Mouse (Mus musculus) bone marrow macrophage, adult 2 months (primary cell): ENCODE measurements around the gene Baiap2l2. TPM values are rescaled to one million over a fixed set of nuclear protein-coding genes. Genes with fewer than 3 reads are reported as not detected.
"Not testable (repeated sequence)": the region's sequence is repeated elsewhere in the genome, so short reads cannot be mapped to it uniquely, and the experiment has no call there.

Source experiments
- H3K27ac ChIP-seq: 2 replicates; pipeline ENCODE4 v1.5.1; 2012; ENCODE audit warnings: low read depth, low read length; ENCODE audit not compliant: insufficient read depth
- H3K4me1 ChIP-seq: 2 replicates; pipeline ENCODE4 v1.6.1; 2012; ENCODE audit warnings: low read length; ENCODE audit not compliant: control insufficient read depth, insufficient read depth
- H3K4me3 ChIP-seq: 2 replicates; pipeline ENCODE4 v1.5.1; 2012; ENCODE audit warnings: mild to moderate bottlenecking, low read length, moderate library complexity; ENCODE audit not compliant: insufficient read depth
- CTCF ChIP-seq: IDR thresholded peaks from 2 replicates; pipeline ENCODE4 v1.5.1; 2012; ENCODE audit warnings: low read depth, mild to moderate bottlenecking, low read length, moderate library complexity
- POLR2A ChIP-seq: IDR thresholded peaks from 2 replicates; pipeline ENCODE4 v1.6.1; 2012; ENCODE audit warnings: mild to moderate bottlenecking, low read depth, low read length, borderline replicate concordance
- polyA plus RNA-seq: library from polyadenylated mRNA; stranded (reverse); fragments of >200 nt; gene quantifications from 2 replicates; pipeline ENCODE4 v1.2.4, GENCODE M21; 2012; ENCODE audit not compliant: missing spikeins, insufficient read depth, insufficient read length

The Baiap2l2 gene
- polyA plus RNA-seq, 1 experiment: not detected

DNA sequence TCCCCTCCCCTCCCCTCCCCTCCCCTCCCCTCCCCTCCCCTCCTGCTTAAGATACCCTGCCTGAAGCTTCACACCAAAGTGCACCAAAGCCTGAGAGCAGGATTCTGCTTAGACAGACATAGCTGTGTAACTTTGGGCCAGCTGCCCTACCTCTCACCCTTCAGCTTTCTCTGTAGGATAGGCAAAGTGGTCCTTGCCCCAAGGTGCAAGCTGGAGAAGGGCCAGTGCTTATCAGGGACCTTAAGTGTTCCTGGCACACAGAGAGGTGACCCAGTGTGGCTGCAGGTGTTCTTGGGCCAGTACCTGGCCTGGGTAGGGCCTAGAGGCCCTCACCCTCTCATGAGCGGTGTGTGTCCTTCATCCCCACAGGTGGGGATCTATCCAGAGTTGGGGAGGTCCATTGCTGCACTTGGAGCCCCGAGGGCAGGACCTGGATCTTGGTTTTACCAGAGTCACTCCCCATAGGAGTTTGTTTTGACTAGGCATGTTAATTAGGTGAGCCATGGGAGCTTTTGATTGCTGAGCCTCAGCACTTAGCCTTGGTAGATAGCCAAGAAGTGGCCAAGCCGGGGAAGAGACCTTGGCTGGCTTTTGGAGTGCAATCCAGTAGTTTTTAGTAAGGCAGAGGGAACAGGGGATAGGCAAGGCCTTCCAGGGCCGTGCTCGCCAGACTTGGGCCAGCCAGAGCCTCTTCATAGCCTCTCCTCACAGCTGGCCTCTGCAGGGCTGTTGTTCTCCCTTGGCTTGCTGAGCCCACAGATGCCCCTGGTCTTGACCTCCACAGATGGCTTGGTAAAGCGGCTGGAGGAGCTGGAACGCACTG, 41.1 kb downstream of the Baiap2l2 start:
- H3K27ac ChIP-seq: peak overlapping the region; percentile 29; the same call in 1 of the 2 replicates

DNA sequence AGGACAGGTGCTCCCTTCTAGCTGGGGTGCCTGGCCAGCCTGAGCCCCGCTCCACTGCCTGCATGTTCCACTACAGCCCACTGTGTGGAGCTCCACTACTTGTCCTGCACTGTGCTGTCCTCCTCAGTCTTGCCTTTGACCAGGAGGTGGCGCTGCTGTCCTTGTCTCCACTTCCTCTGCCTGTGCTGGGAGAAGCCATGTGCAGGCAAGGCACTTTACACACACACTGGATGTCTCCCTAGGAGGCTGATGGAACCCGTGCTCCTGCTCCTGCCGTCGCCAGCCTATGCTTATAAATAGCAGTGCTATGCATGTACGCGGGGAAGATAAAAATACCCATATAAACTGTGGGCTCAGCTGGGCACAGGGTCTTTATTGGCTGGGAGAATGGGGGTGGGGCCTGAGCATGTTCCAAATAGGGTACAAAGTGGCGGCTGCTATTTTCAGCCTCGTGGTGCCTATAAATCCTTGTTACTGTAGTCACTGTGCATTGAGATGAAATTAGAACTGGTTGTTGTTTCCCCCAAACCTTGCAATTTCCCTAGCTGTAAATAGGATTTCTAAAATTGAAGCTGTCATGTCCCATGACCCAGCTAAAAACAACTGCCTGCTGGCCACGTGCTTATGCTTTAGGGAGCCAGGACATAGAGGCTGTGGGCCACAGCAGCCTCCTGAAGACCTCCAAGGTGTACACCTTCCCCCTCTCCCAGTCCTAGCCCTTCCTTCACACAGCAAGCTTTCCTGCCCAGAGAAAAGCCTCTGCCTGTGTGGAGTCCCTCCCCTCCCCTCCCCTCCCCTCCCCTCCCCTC, 41.9 kb downstream of the Baiap2l2 start:
- Histone ChIP-seq H3K4me1 (peaks cover 23% of the 10 kb centered on the region), H3K27ac (peak overlapping the region; percentile 78), H3K4me3 (no peak overlapping the region)
- peak; percentile 99 for TF ChIP-seq CTCF
- TF ChIP-seq POLR2A: no peak

More for the DNA sequence above, 41.1 kb downstream of the Baiap2l2 start:
- Histone ChIP-seq H3K4me3 (no peak overlapping the region), H3K4me1 (peaks cover 23% of the 10 kb centered on the region)
- TF ChIP-seq CTCF (no peak), POLR2A (no peak; the same call in 1 of the 2 replicates)

DNA sequence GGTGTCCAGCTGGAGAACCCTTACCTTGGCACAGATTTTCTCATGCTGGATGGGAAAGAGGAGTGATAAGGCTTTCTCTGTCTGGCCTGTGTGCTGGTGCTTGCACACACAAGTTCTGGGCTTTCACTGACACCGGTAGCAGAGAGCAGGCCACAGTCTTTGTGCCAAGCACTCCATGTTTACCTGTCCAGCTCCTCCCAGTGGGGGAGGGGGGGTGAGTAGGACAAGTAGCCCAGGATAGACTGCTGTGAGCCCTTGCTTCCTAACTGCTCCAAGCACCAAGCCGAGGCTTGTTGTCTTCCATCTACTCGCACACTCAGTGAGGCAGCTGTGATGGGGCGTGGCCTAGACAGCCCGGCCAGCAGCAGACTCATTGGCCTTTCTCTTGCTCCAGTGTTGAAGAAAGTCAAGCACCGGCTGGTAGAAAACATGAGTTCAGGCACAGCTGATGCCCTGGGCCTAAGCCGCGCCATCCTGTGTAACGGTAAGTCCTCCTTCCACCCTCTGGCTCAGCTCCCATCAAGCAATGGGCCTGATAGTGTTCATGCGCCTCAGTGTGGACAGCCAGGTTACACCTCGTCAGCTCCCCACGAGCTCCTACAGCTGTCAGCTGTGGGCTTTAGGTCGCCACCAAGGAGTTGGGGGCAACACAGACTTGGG, 42.6 kb downstream of the Baiap2l2 start:
- H3K4me3 ChIP-seq: no peak overlapping the region
- no peak for TF ChIP-seq CTCF
- TF ChIP-seq POLR2A: no peak
- H3K27ac ChIP-seq: peak overlapping the region; percentile 78
- H3K4me1 ChIP-seq: peaks cover 23% of the 10 kb centered on the region

DNA sequence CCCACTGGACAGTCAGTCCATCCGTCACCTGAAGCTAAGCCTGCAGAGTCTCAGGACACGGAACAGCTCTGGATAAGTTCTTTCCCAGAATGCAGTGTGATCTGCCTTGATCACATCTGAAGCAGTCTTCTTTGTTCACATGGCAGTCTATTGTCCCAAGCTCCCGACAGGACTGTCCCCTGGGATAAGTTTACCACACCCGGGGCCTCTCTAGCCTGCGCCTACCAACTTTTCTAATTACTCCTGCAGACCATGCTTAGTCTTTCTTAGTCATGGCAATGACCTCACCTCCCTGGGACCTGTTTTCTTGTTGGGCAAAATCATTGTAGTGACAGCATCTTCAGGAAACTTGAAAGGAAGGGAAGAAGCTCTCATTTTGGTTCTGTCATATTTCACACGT, 47.3 kb downstream of the Baiap2l2 start:
- Histone ChIP-seq H3K27ac (no peak overlapping the region), H3K4me1 (peaks cover 4% of the 10 kb centered on the region), H3K4me3 (no peak overlapping the region)
- no peak for TF ChIP-seq POLR2A

DNA sequence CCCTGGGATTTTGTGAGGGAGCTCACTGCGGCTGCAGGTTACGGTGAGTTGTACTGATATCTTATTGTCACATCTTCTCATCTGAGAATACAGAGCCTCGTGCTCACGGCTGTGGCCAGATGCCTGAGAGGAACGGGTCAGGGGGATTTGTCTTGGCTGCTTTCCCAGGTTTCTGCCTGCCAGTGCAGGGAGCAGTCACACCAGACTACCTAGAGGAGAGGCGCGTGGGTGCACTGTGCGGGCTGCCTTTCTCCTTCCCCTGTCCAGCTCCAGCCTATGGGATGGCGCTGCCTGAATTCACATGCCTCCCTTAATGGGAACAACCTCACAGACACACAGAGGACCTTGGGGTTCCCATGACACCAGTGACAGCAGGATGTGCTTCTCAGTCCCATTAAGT, 50.1 kb downstream of the Baiap2l2 start:
- Histone ChIP-seq H3K4me3 (no peak overlapping the region), H3K4me1 (peaks cover 3% of the 10 kb centered on the region), H3K27ac (no peak overlapping the region)
- TF ChIP-seq POLR2A (no peak), CTCF (no peak)

DNA sequence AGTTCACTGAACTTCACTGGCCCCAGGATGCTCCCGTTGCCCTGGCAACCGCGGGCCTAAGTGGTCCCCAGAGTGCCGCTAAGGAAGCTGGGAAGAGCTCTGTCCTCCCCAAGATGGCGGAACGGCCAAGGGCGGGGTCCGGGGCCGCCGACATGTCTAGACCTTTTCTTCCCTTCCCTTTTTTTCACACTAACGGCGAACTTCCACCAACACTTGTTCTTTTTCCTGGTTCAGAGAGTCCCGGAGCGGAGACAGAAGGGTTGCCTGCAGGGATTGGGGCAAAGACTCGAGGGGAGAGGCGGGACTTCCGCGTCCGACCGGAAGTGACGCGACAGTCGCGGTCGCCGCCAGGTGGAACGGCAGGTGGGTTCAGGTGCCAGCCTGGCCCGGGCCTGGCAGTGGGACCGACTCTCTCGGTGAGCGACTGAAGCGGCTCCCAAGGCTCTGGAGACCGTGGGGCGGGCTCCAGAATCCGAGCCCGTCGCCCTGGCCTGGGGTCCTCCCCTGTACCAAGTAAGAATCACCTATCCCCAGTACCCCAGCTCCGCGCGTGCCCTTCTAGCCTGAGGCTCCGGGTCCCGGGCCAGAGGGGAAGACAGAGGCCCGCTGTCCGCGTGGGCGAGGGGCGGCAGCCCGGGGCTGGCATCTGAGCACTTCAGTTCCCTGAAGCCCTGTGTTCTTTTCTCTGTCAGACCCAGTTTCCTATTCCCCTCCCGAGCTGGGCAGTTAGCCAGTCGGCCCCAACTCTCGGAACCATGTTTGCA, 56.1 kb downstream of the Baiap2l2 start, which contains the start of the genes Pick1 and Gm49486:
TSS of gene Pick1 (plus strand) at position 116 of the 764 bp plus-strand sequence.
TSS of gene Gm49486 (plus strand) at position 334 of the 764 bp plus-strand sequence.
- H3K4me3 ChIP-seq: peak within 1 kb of the TSS; percentile 81
- TF ChIP-seq CTCF: no peak
- no peak for TF ChIP-seq POLR2A
- peak within 1 kb of the TSS; percentile 90 for H3K27ac ChIP-seq
- peaks cover 10% of the 10 kb centered on the region for H3K4me1 ChIP-seq

DNA sequence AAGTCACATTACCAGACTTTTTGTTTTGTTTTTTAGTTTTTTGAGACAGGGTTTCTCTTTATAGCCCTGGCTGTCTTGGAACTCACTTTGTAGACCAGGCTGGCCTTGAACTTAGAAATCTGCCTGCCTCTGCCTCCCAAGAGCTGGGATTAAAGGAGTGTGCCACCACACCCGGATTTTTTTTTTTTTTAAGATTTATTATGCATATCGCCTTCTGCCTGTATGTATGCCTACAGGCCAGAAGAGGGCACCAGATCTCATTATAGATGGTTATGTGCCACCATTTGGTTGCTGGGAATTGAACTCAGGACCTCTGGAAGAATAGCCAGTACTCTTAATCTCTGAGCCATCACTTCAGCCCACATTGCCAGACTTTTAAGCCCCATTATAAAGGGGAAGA, 59.6 kb downstream of the Baiap2l2 start:
- not testable (repeated sequence) for H3K4me3 ChIP-seq, H3K4me1 ChIP-seq, H3K27ac ChIP-seq

DNA sequence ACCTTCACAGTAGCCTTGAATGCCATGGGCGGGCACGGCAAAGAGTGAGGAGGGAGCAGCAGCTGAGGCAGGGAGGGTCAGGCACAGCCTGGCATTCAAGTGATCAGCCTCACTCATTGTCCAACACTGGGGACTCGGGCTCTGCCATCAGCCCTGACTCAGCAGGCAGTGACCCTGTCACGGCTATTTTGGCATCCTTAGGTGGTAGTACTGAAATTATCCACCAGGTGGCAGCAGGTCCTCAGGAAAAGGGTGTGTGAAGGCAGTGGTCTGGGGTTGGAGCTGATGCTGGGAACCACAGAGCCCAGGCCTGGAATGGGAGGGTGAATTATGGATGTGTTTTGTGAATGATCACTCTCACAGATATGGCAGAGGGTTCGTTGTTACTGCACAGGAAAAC, 60.7 kb downstream of the Baiap2l2 start:
- H3K4me3 ChIP-seq: no peak overlapping the region
- peaks cover 1% of the 10 kb centered on the region; the same call in 1 of the 2 replicates for H3K4me1 ChIP-seq
- H3K27ac ChIP-seq: no peak overlapping the region
- TF ChIP-seq POLR2A (no peak), CTCF (peak; percentile 84)

DNA sequence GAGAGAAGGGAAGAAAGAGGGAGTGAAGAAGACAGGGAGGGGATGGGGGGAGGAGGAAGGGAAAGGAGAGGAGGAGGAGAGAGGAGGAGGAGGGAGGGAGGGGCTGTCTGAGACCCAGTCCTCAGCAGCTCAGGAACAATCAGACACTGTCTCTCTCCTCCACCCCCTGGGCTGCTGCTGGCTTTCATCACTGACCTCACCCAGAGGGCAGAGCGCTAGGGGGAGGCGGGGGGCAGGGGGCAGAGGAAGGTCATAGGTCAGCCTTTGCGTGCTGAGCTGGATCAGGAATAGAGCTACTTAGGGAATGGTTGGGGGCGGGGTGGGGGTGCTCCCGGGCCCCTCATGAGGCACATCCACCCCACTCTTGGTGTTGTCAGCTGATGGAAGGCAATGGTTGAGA, 61.7 kb downstream of the Baiap2l2 start:
- TF ChIP-seq POLR2A: no peak
- TF ChIP-seq CTCF: no peak
- no peaks in the 10 kb centered on the region for H3K4me1 ChIP-seq
- H3K4me3 ChIP-seq: no peak overlapping the region

More for the DNA sequence above, 61.7 kb downstream of the Baiap2l2 start:
- no peak overlapping the region for H3K27ac ChIP-seq
